Mouse (Mus musculus): ENCODE measurements around the gene Klf12. TPM values are rescaled to one million over a fixed set of nuclear protein-coding genes. Genes with fewer than 3 reads are reported as not detected.
"Not testable (repeated sequence)": the region's sequence is repeated elsewhere in the genome, so short reads cannot be mapped to it uniquely, and the experiment has no call there.

Klf12 gene
- total RNA-seq, 1 experiment from 2014 or later: 6.2 TPM

DNA sequence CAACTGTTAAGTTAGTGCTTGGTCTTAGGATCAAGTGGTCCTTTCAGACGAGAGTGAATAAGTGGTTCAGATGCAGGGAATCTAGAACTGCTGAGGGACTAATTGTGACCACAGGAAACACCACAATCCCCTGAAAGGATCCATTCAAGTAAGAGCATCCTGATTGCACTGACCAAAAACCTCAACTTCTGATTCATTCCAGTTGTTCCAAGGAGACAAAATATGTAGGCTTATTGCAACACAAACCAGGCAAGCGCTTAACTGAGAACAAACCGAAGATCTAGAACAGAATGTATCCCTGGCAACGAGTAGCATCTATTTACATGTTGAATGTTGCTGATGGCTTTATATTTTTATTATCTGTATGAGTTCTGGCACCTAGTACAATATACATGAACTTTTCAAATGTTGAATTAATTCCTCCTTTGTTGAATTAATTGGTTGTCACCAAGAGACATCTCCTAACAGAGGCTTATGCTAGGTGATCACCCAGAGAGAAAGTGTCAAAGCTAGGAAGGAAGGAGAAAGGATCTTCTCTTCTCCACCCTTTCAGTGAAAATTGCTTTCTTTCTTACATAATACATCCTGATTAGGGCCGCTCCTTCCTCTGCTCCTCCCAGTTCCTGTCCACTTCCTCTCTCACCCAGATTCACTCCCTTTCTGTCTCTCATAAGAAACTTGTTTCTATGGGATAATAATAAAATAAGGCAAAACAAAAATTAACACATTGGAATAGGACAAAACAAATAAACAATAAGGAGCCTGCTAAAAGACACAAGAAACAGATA is 407.5 kb downstream of the Klf12 start:
- ATAC-seq (replicated peaks in 1 of 2; ENCODE audit: insufficient read depth in 1 of 2, low FRiP score in 2 of 2, low TSS enrichment in 1 of 2, low read depth in 1 of 2, poor library complexity in 2 of 2, severe bottlenecking in 2 of 2): no peak

DNA sequence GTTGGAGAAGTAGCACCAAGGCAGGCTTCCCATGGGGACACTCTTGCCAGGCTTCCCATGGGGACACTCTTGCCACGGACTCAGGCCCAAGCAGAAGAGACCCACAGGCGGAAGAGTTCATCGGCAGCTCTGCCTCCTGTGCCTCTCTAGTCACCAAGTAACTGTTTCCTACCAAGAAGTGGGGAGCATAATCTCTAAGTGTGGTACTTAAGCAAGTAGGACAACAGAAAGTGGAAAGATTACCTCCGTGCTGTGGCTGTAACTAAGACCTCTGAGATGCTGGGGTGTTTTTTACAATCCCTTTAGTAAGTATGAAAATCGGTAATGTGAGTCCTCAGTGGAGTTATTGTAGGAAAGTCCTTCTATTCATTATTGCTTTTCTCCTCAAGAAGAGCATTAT is 410.8 kb downstream of the Klf12 start:
- ATAC-seq (replicated peaks in 1 of 2; ENCODE audit: insufficient read depth in 1 of 2, low FRiP score in 2 of 2, low TSS enrichment in 1 of 2, low read depth in 1 of 2, poor library complexity in 2 of 2, severe bottlenecking in 2 of 2): no peak

DNA sequence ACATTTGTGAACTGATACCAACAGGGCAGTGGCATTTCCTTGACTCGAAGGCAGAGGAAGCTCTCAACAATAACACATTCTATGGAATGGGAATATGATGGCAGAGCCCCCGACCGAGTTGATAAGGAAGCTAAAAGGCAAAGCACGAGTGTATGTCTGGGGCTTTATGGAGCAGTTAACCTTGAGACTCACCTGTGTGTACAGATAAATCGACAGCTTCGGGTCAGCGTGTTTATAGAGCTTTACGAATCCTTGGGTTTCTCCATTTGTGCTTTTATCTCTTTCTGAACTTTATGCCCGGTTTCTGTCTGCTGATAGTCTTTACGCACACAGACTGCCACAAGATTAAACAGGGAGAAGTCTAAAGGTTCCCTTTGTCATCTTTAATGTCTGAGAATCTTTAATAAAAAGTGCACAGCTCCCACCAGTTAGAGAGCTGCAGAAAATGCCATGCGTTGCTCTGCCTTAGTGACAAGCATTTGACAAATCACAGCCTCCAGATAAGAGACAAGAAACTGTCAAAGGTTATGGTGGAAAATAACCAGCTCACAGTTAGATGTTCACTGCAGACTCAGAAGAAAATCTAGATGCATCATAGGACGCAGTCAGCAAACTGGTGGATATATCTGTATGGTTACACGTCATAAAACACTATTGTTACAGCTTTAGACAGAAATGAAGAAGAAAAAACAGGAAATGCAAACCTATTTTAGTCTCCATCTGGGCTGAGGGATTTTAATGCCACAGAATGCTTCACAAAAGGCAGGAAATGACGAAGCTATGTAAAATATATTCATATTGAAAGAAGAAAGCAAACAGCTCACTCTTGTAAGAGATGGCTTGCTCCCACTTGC is 428.1 kb downstream of the Klf12 start:
- ATAC-seq (replicated peaks in 1 of 2; ENCODE audit: insufficient read depth in 1 of 2, low FRiP score in 2 of 2, low TSS enrichment in 1 of 2, low read depth in 1 of 2, poor library complexity in 2 of 2, severe bottlenecking in 2 of 2): peak; percentile 51 to 68

DNA sequence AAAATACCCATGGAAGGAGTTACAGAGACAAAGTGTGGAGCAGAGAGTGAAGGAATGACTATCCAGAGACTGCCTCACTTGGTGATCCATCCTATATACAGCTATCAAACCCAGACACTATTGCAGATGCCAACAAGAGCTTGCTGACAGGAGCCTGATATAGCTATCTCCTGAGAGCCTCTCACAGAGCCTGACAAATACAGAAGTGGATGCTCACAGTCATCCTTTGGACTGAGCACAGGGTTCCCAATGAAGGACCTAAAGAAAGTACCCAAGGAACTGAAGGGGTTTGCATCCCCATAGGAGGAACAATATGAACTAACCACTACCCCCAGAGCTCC is 430.0 kb downstream of the Klf12 start:
- ATAC-seq (replicated peaks in 1 of 2; ENCODE audit: insufficient read depth in 1 of 2, low FRiP score in 2 of 2, low TSS enrichment in 1 of 2, low read depth in 1 of 2, poor library complexity in 2 of 2, severe bottlenecking in 2 of 2): not testable (repeated sequence)

DNA sequence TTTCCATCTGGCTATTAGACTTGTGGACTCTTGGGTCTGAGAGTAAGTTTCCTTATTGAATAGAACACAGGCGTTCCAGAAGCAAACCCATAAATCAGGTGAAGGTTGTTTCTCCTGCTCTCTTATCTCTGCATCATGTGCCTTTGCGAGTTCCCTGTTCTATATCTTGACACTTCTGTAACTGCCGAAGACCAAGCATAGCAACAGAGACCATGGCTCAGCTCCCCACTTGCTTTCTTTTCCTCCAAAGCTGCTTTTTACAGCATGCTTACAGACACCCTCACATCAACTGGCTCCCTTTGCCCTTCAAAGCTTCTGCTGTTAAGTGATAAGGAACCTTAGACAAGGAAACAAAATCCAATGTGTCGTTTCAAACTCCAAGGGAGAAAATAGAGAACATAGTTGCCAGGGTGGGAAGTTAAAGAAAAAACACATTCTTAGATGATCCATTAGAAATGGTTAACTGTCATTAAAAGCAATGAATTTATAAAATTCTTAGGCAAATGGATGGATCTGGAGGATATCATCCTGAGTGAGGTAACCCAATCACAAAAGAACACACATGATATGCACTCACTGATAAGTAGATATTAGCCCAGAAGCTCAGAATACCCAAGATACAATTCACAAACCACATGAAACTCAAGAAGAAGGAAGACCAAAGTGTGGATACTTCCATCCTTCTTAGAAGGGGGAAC is 430.6 kb downstream of the Klf12 start:
- ATAC-seq (replicated peaks in 1 of 2; ENCODE audit: insufficient read depth in 1 of 2, low FRiP score in 2 of 2, low TSS enrichment in 1 of 2, low read depth in 1 of 2, poor library complexity in 2 of 2, severe bottlenecking in 2 of 2): peak; percentile 32 to 35; a peak in 2 of 4 replicates

DNA sequence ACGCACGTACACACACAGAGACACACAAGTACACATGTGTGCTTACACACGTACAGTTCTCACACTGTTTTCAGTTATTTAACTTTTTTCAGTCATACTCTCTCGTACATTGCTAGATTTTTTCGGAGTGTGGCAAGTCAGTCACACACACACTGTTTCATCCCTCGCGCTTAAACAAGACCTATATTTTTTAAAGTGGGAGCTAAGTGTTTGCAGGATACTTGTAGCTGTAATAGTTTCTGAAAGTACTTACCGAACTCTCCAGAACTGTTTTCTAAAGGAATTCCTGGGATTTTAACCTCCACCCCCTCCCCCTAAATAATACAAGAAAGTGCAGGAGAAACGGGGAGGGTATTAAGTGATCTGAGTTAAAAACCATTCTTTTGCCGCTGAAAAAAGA is 434.1 kb downstream of the Klf12 start:
- ATAC-seq (replicated peaks in 1 of 2; ENCODE audit: insufficient read depth in 1 of 2, low FRiP score in 2 of 2, low TSS enrichment in 1 of 2, low read depth in 1 of 2, poor library complexity in 2 of 2, severe bottlenecking in 2 of 2): no peak

DNA sequence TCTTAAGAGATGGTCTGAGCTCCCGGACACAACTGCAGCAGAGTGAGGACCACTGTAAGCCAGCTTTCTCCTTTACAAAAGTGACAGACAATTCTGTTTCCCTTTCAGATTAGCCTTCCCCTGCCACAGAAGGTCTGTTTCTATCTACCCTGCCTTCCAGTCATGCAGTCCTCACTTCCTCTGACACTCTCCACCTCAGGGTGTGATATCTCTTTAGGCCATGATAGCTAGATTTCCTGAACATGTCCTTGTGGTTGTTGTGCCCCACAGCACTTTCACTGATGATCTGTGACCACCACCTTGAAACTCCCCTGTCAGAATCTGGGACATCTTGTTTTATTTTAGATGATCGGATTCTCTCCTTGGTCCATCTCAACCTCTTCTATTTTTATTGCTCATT is 437.0 kb downstream of the Klf12 start:
- peak; percentile 62 to 86 for ATAC-seq (replicated peaks in 1 of 2; ENCODE audit: insufficient read depth in 1 of 2, low FRiP score in 2 of 2, low TSS enrichment in 1 of 2, low read depth in 1 of 2, poor library complexity in 2 of 2, severe bottlenecking in 2 of 2)

DNA sequence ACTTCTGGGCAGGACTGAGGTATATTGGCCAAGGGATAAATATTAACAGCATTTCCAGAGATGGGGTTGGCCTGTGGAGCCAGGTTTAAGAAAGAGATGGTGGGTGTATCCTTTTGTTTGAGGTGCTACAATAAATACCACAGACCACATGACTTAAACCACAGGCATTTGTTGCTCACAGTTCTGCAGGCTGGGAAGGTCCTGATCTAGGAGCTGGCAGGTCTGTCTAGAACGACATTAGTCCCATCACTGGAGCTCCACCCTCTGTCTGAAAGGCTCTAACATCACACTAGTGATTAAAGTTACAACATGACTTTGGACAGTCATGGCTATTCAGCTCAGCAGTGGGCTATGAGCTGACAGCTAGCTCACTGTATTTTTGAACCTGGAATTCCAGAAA is 457.8 kb downstream of the Klf12 start:
- no peak for ATAC-seq (replicated peaks in 1 of 2; ENCODE audit: insufficient read depth in 1 of 2, low FRiP score in 2 of 2, low TSS enrichment in 1 of 2, low read depth in 1 of 2, poor library complexity in 2 of 2, severe bottlenecking in 2 of 2)
